Mouse (Mus musculus) cerebellum, adult 9-11 months (tissue): Measurements from ENCODE around the gene Fastk.
A peak's percentile ranks its signal among the peaks of the same experiment; 100 is the strongest.

ENCODE experiments used
- DNase-seq: peaks from one replicate; pipeline ENCODE4 v3.0.0; 2022

The Fastk gene

GRCm38 (mm10) chr5:24444746-24445427 lies at the start of gene Fastk:
Gene Fastk (minus strand): TSS chr5:24445287.
- DNase-seq, result peak; percentile 95

- DNase-seq, result peak; percentile 21
Observed at GRCm38 (mm10) chr5:24492546-24493285, 47.6 kb upstream of the Fastk start.

GRCm38 (mm10) chr5:24490413-24490920 lies 45.4 kb upstream of the Fastk start:
- DNase-seq, result no peak

- DNase-seq, result peak; percentile 56
Observed at GRCm38 (mm10) chr5:24486738-24487137, 41.7 kb upstream of the Fastk start.

- DNase-seq, result peak; percentile 88
Observed at GRCm38 (mm10) chr5:24486097-24486496, 41.0 kb upstream of the Fastk start.

GRCm38 (mm10) chr5:24484963-24485362 lies 39.9 kb upstream of the Fastk start:
- peak; percentile 48 for DNase-seq

GRCm38 (mm10) chr5:24483326-24483725 lies 38.2 kb upstream of the Fastk start:
- DNase-seq, result peak; percentile 81

GRCm38 (mm10) chr5:24482247-24483079 lies 37.4 kb upstream of the Fastk start:
- peak; percentile 52 for DNase-seq

GRCm38 (mm10) chr5:24481647-24482046 lies 36.6 kb upstream of the Fastk start:
- peak; percentile 76 for DNase-seq

GRCm38 (mm10) chr5:24477909-24478308 lies 32.8 kb upstream of the Fastk start:
- DNase-seq, result no peak

- peak; percentile 73 for DNase-seq
Observed at GRCm38 (mm10) chr5:24475476-24476241, 30.6 kb upstream of the Fastk start.

GRCm38 (mm10) chr5:24474723-24475261 lies 29.7 kb upstream of the Fastk start:
- DNase-seq, result no peak

GRCm38 (mm10) chr5:24474025-24474722 lies 29.1 kb upstream of the Fastk start:
- no peak for DNase-seq

- DNase-seq, result no peak
Observed at GRCm38 (mm10) chr5:24472884-24473619, 28.0 kb upstream of the Fastk start.

- DNase-seq, result peak; percentile 80
Observed at GRCm38 (mm10) chr5:24470600-24470999, 25.5 kb upstream of the Fastk start.

GRCm38 (mm10) chr5:24466762-24467161 lies 21.7 kb upstream of the Fastk start:
- no peak for DNase-seq

GRCm38 (mm10) chr5:24455613-24456012 lies 10.5 kb upstream of the Fastk start:
- DNase-seq, result no peak

- DNase-seq, result no peak
Observed at GRCm38 (mm10) chr5:24455076-24455475, 10.0 kb upstream of the Fastk start.

- no peak for DNase-seq
Observed at GRCm38 (mm10) chr5:24453985-24454303, 8.9 kb upstream of the Fastk start.

- peak; percentile 91 for DNase-seq
Observed at GRCm38 (mm10) chr5:24453283-24453984, 8.3 kb upstream of the Fastk start.
